Mouse (Mus musculus) kidney, embryonic 16.5 days (tissue): ENCODE measurements around the gene Hivep3. TPM values are rescaled to one million over a fixed set of nuclear protein-coding genes. Genes with fewer than 3 reads are reported as not detected.

Experiments used
- ATAC-seq: fragments of 200-750 bp; cut with Nextera tagmentation; 2 replicates; pipeline ENCODE4 v1.8.0; 2017; ENCODE audit warnings: moderate TSS enrichment; ENCODE audit not compliant: low FRiP score, low TSS enrichment
- H3K27ac ChIP-seq: fragments of 300-500 bp; sonication (generic); 2 replicates; pipeline ENCODE4 v1.5.1; 2014; ENCODE audit warnings: low read length
- H3K27me3 ChIP-seq: fragments of 300-500 bp; sonication (generic); 2 replicates; pipeline ENCODE4 v1.6.1; 2014; ENCODE audit warnings: low read length, control low read depth, mixed read lengths; ENCODE audit not compliant: insufficient read depth
- H3K36me3 ChIP-seq: fragments of 300-500 bp; sonication (generic); 2 replicates; pipeline ENCODE4 v1.6.1; 2014; ENCODE audit warnings: low read length, control low read depth, mixed read lengths; ENCODE audit not compliant: insufficient read depth
- H3K4me1 ChIP-seq: fragments of 300-500 bp; sonication (generic); 2 replicates; pipeline ENCODE4 v1.6.1; 2014; ENCODE audit warnings: low read length, control low read depth, mixed read lengths; ENCODE audit not compliant: insufficient read depth
- H3K4me2 ChIP-seq: fragments of 300-500 bp; sonication (generic); replicated peaks from 2 replicates; pipeline ENCODE4 v1.6.1; 2014; ENCODE audit warnings: low read depth, low read length
- H3K4me3 ChIP-seq: fragments of 300-500 bp; sonication (generic); 2 replicates; pipeline ENCODE4 v1.5.1; 2014; ENCODE audit warnings: mild to moderate bottlenecking, low read length
- H3K9ac ChIP-seq: fragments of 300-500 bp; sonication (generic); replicated peaks from 2 replicates; pipeline ENCODE4 v1.6.1; 2014; ENCODE audit warnings: low read length
- H3K9me3 ChIP-seq: fragments of 300-500 bp; sonication (generic); 2 replicates; pipeline ENCODE4 v1.6.1; 2016; ENCODE audit warnings: low read length, control low read depth
- WGBS: fragments of 180-500 bp; shearing (Covaris S2); extraction: QIAGEN DNeasy Blood & Tissue Kit; methylation state at CpG from one replicate; pipeline ENCODE4 v1.1.7; 2014; 5-methylcytosine and 5-hydroxymethylcytosine counted together
- polyA plus RNA-seq: library from polyadenylated mRNA; unstranded; fragments of >200 nt; fragmentation: Nextera tagmentation; extraction: Ambion mirVana; gene quantifications from 2 replicates; pipeline ENCODE4 v1.2.1, GENCODE M21; 2015

The Hivep3 gene
- polyA plus RNA-seq, 1 experiment from 2014 or later, result 7.0 TPM

- Histone ChIP-seq H3K4me3 (no peak overlapping the region), H3K27ac (no peak overlapping the region), H3K4me1 (peaks cover 11% of the 10 kb centered on the region; the same call in 1 of the 2 replicates), H3K9me3 (no peaks in the 10 kb centered on the region), H3K36me3 (no peaks in the 10 kb centered on the region), H3K27me3 (no peaks in the 10 kb centered on the region), H3K9ac (no peak overlapping the region), H3K4me2 (no peak overlapping the region)
- 84% methylated on average over 8 of the region's 8 CpGs for WGBS
- no peak for ATAC-seq
Observed at GRCm38 (mm10) chr4:120162586-120162985, 429.0 kb downstream of the Hivep3 start.

GRCm38 (mm10) chr4:120163242-120163641 lies 429.7 kb downstream of the Hivep3 start:
- ATAC-seq, result no peak
- no peak overlapping the region for H3K4me2 ChIP-seq
- 62% methylated on average over 11 of the region's 11 CpGs for WGBS
- no peaks in the 10 kb centered on the region for H3K9me3 ChIP-seq
- H3K27ac ChIP-seq, result no peak overlapping the region
- H3K4me1 ChIP-seq, result peaks cover 11% of the 10 kb centered on the region; the same call in 1 of the 2 replicates
- H3K27me3 ChIP-seq, result no peaks in the 10 kb centered on the region
- no peak overlapping the region for H3K4me3 ChIP-seq
- H3K36me3 ChIP-seq, result no peaks in the 10 kb centered on the region
- no peak overlapping the region for H3K9ac ChIP-seq

DNA sequence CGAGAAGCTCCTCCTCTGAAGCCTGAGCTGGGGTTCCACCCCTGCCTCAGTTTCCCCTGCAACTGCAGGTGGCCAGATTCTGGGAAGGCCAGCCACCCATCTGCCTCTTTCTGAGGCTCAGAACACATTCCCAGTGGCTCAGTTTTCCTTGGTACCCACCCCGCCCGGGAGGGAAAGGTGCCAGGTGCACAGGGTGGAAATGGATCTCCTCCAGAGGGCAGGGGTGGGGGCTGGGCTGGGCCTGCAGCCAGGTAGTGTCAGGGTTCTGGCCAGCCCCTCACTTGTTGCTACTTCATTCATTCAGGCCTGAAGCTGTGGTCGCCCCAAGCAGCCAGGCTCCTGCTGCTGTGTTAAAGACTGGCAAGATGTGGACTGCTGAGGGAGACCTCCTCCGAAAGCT lies 430.7 kb downstream of the Hivep3 start:
- Histone ChIP-seq H3K9ac (no peak overlapping the region), H3K36me3 (no peaks in the 10 kb centered on the region), H3K4me1 (peaks cover 11% of the 10 kb centered on the region; the same call in 1 of the 2 replicates), H3K27me3 (no peaks in the 10 kb centered on the region), H3K4me2 (no peak overlapping the region), H3K27ac (no peak overlapping the region), H3K9me3 (no peaks in the 10 kb centered on the region), H3K4me3 (no peak overlapping the region)
- ATAC-seq, result no peak
- WGBS, result 80% methylated on average over 5 of the region's 5 CpGs

DNA sequence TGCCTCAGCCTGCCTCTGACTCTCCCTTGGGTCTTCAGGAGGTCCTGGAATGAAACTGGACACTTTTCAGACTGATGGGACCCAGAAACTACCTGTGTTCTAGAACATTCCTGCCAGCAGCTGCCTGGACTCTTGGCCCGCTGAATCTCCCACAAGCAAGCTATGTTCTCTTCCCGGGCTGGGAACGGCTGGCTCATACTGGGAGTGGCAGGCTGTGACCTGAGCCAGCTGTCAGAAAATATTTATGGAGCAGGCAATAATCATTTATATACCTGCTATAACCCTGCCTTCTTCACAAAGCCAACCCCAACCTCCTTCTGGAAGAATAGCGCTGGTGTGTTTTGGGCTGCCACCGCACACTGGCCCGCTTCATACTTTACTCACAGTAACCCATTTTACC lies 434.2 kb downstream of the Hivep3 start:
- Histone ChIP-seq H3K4me1 (0 out of 2 replicates have a peak, but pooled peaks cover 3% of the 10 kb centered on the region), H3K4me3 (no peak overlapping the region), H3K9ac (no peak overlapping the region), H3K27ac (no peak overlapping the region), H3K27me3 (no peaks in the 10 kb centered on the region), H3K4me2 (no peak overlapping the region), H3K36me3 (no peaks in the 10 kb centered on the region), H3K9me3 (no peaks in the 10 kb centered on the region)
- no peak for ATAC-seq
- WGBS, result 73% methylated on average over 6 of the region's 6 CpGs

GRCm38 (mm10) chr4:120168346-120168745 lies 434.8 kb downstream of the Hivep3 start:
- Histone ChIP-seq H3K27ac (no peak overlapping the region), H3K27me3 (no peaks in the 10 kb centered on the region), H3K4me1 (0 out of 2 replicates have a peak, but pooled peaks cover 3% of the 10 kb centered on the region), H3K9ac (no peak overlapping the region), H3K4me2 (no peak overlapping the region), H3K9me3 (no peaks in the 10 kb centered on the region), H3K4me3 (no peak overlapping the region), H3K36me3 (no peaks in the 10 kb centered on the region)
- WGBS, result 91% methylated on average over 4 of the region's 4 CpGs
- no peak for ATAC-seq

GRCm38 (mm10) chr4:120170387-120170936 lies 436.9 kb downstream of the Hivep3 start:
- Histone ChIP-seq H3K4me2 (no peak overlapping the region), H3K9ac (no peak overlapping the region), H3K27ac (no peak overlapping the region), H3K27me3 (no peaks in the 10 kb centered on the region), H3K4me3 (no peak overlapping the region), H3K4me1 (0 out of 2 replicates have a peak, but pooled peaks cover 3% of the 10 kb centered on the region), H3K9me3 (no peaks in the 10 kb centered on the region), H3K36me3 (no peaks in the 10 kb centered on the region)
- ATAC-seq, result no peak
- WGBS, result 32% methylated on average over 9 of the region's 9 CpGs

- Histone ChIP-seq H3K4me3 (no peak overlapping the region), H3K36me3 (no peaks in the 10 kb centered on the region), H3K4me2 (no peak overlapping the region), H3K27ac (no peak overlapping the region), H3K9me3 (no peaks in the 10 kb centered on the region), H3K4me1 (0 out of 2 replicates have a peak, but pooled peaks cover 3% of the 10 kb centered on the region), H3K27me3 (no peaks in the 10 kb centered on the region), H3K9ac (no peak overlapping the region)
- peak; percentile 49; the same call in 1 of the 2 replicates for ATAC-seq
- 23% methylated on average over 7 of the region's 7 CpGs for WGBS
Observed at GRCm38 (mm10) chr4:120172050-120172684, 438.6 kb downstream of the Hivep3 start.

- Histone ChIP-seq H3K27ac (no peak overlapping the region), H3K36me3 (no peaks in the 10 kb centered on the region), H3K27me3 (no peaks in the 10 kb centered on the region), H3K9ac (no peak overlapping the region), H3K4me3 (no peak overlapping the region), H3K4me2 (no peak overlapping the region), H3K9me3 (no peaks in the 10 kb centered on the region), H3K4me1 (no peaks in the 10 kb centered on the region)
- WGBS, result 83% methylated on average over 4 of the region's 4 CpGs
- no peak for ATAC-seq
Observed at GRCm38 (mm10) chr4:120179123-120179522, 445.5 kb downstream of the Hivep3 start.

GRCm38 (mm10) chr4:120180535-120180934 lies 447.0 kb downstream of the Hivep3 start:
- no peaks in the 10 kb centered on the region for H3K9me3 ChIP-seq
- no peak overlapping the region for H3K4me2 ChIP-seq
- no peaks in the 10 kb centered on the region for H3K4me1 ChIP-seq
- no peak overlapping the region for H3K9ac ChIP-seq
- ATAC-seq, result no peak
- H3K27me3 ChIP-seq, result no peaks in the 10 kb centered on the region
- H3K36me3 ChIP-seq, result no peaks in the 10 kb centered on the region
- no peak overlapping the region for H3K27ac ChIP-seq
- H3K4me3 ChIP-seq, result no peak overlapping the region

GRCm38 (mm10) chr4:120184374-120184991 lies 450.9 kb downstream of the Hivep3 start:
- Histone ChIP-seq H3K27me3 (no peaks in the 10 kb centered on the region), H3K36me3 (no peaks in the 10 kb centered on the region), H3K9ac (no peak overlapping the region), H3K4me1 (no peaks in the 10 kb centered on the region), H3K4me2 (no peak overlapping the region), H3K27ac (no peak overlapping the region), H3K4me3 (no peak overlapping the region), H3K9me3 (no peaks in the 10 kb centered on the region)
- 20% methylated on average over 5 of the region's 5 CpGs for WGBS
- ATAC-seq, result no peak
